Mouse (Mus musculus): ENCODE data around the gene Adamts7.

DNA sequence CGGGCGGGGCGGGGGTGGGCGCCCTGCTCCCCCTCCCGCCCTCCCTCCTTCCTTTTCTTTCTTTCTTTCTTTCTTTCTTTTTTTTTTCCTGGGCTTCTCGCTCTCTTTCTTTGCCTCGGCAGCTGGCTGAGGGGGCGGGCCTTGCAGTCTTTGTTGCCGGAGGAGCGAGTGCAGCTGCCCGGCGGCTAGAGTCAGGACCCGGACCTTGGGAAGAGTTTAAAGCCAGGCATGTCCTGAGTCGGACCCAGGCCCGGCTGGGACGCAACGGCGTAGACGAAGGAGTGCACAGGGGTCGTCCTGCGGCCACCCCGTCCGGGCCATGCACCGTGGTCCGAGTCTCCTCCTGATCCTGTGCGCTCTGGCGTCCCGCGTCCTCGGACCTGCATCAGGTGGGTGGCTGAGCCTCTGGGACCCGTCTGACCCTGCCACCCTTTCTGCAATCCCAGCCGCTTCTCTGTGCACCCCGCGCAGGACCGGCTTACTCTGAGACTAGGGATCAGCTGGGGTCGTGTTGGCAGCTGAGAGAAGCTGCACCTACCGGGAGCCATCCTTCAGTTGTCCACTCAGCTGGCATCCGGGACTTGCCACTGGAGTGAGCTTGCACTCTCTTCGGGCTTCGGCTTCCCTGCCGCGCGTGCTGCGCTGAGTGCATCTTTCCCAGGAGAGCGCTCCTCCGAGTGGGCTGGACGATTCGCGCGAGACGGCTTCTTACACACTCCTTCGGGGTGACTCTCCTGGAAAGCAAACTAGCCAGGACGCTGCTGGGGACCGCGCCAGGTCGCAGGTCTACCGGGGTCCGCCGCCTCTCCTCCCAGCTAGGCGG lies at the start of gene Adamts7:
- TF ChIP-seq TCF3 (IDR thresholded peaks at IDR 0.05; ENCODE audit: insufficient read length, low read depth) = no peak
- TF ChIP-seq POLR2A (IDR thresholded peaks at IDR 0.05; ENCODE audit: insufficient read length, low read depth) = no peak
- no peak for TF ChIP-seq E2F4 (IDR thresholded peaks at IDR 0.05; ENCODE audit: insufficient read depth)
- TF ChIP-seq USF1 (IDR thresholded peaks at IDR 0.05; ENCODE audit: low read depth) = no peak
- no peak for TF ChIP-seq POLR2AphosphoS2 (IDR thresholded peaks at IDR 0.05; ENCODE audit: insufficient read length, low read depth)
- TF ChIP-seq MAX (IDR thresholded peaks at IDR 0.05; ENCODE audit: low read depth) = no peak
- no peak for TF ChIP-seq TCF12 (IDR thresholded peaks at IDR 0.05; ENCODE audit: insufficient read depth, poor library complexity, severe bottlenecking)

Data from myocyte (in vitro differentiated cells).